Mouse (Mus musculus): Measurements from ENCODE around the gene Pcnx2. TPM values are rescaled to one million over a fixed set of nuclear protein-coding genes. Genes with fewer than 3 reads are reported as not detected.

The Pcnx2 gene
- polyA plus RNA-seq, 1 experiment from 2014 or later: 2.1 TPM

DNA sequence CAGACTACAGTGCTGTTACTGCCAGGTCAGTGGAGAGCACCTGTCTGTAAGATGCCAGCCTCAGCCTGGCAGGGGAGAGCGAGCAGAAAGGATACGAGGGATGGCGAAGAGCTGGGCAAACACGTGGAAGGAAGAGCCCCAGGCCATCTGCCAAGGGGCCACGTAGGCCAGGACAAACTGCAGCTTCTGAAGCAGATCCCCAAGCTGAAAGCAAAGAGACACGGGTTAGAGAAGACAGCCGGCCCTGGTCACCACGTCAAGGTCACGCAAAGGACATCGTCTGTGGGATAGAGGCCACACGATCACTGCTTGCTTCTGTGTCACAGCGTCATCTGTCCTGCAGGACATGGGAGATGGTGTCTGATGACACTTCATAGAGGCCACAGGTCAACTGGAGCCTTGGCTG lies 90.2 kb downstream of the Pcnx2 start:
- WGBS: 92% methylated on average over 12 of the region's 12 CpGs
- no peak for ATAC-seq
- Histone ChIP-seq H3K4me2 (no peak overlapping the region), H3K4me1 (no peaks in the 10 kb centered on the region), H3K9me3 (replicated peaks) (no peaks in the 10 kb centered on the region), H3K4me3 (no peak overlapping the region), H3K9ac (no peak overlapping the region), H3K27ac (no peak overlapping the region), H3K27me3 (no peaks in the 10 kb centered on the region), H3K36me3 (ENCODE audit: poor library complexity, severe bottlenecking) (no peaks in the 10 kb centered on the region; the same call in 1 of the 2 replicates)

GRCm38 (mm10) chr8:125806459-125806858 lies 91.7 kb downstream of the Pcnx2 start:
- WGBS: 78% methylated on average over 12 of the region's 12 CpGs
- ATAC-seq: no peak

GRCm38 (mm10) chr8:125796970-125797369 lies 101.1 kb downstream of the Pcnx2 start:
- Histone ChIP-seq H3K4me1 (no peaks in the 10 kb centered on the region), H3K9me3 (replicated peaks) (no peaks in the 10 kb centered on the region), H3K27me3 (no peaks in the 10 kb centered on the region), H3K4me2 (no peak overlapping the region), H3K36me3 (ENCODE audit: poor library complexity, severe bottlenecking) (no peaks in the 10 kb centered on the region), H3K9ac (no peak overlapping the region), H3K27ac (no peak overlapping the region), H3K4me3 (no peak overlapping the region)
- no peak for ATAC-seq
- WGBS: 85% methylated on average over 2 of the region's 2 CpGs

More at GRCm38 (mm10) chr8:125806459-125806858, 91.7 kb downstream of the Pcnx2 start:
- Histone ChIP-seq H3K27me3 (no peaks in the 10 kb centered on the region), H3K27ac (no peak overlapping the region), H3K36me3 (ENCODE audit: poor library complexity, severe bottlenecking) (no peaks in the 10 kb centered on the region; the same call in 1 of the 2 replicates), H3K4me2 (no peak overlapping the region), H3K4me1 (no peaks in the 10 kb centered on the region), H3K9ac (no peak overlapping the region), H3K9me3 (replicated peaks) (no peaks in the 10 kb centered on the region), H3K4me3 (no peak overlapping the region)

DNA sequence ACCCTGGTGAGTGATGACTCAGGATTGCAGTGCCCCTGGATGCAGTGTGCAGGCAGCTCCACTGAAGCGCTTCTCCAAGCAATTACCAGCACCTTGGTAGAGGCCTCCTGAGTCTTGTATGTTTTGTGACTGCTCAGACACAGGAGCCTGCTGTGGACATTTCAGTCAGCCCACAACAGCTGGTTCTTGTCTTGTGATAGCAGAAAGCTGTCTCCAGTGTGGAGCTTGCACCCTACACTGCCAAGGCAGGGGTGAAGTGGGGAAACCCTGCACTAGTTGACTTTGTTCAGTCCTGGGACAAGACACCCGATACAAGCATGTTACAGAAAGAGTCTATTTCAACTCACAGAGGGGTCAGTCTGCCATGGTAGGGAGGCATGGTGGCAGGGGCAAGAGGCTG lies 102.8 kb downstream of the Pcnx2 start:
- H3K4me2 ChIP-seq: no peak overlapping the region
- WGBS: 92% methylated on average over 2 of the region's 2 CpGs
- ATAC-seq: no peak
- no peak overlapping the region for H3K27ac ChIP-seq
- no peak overlapping the region for H3K4me3 ChIP-seq
- H3K36me3 ChIP-seq (ENCODE audit: poor library complexity, severe bottlenecking): no peaks in the 10 kb centered on the region
- no peaks in the 10 kb centered on the region for H3K27me3 ChIP-seq
- no peaks in the 10 kb centered on the region for H3K9me3 ChIP-seq (replicated peaks)
- H3K9ac ChIP-seq: no peak overlapping the region
- H3K4me1 ChIP-seq: no peaks in the 10 kb centered on the region

DNA sequence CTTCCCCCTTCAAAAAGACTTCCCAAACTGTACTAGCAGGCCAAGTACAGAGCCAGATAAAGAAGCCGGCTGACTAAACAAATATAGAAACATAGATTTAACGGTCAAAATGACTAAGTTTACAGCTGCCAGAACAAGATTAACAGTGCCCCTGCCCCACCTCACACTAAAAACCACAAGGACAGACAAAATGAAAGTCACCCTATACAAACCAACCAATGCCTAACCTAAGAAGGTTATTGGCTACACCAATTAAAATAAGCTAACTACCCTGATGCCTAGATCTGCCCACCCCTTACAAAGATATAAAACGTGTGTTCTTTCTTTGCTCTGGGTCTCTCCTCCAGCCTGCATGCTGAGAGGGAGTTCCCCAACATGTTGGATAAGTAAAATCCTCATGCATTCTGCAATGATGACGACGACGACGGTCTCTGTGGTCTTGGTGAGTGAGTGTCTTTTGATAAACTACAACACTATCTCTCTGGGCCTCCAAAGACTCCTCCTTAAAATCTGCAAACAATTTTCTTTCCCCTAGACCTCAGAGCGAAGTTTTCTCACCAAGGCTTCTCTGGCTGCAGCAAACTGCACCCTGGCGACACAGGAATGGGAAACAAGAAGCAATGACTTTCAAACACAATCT lies 105.2 kb downstream of the Pcnx2 start:
- Histone ChIP-seq H3K4me2 (no peak overlapping the region), H3K27me3 (no peaks in the 10 kb centered on the region), H3K9ac (no peak overlapping the region), H3K4me1 (no peaks in the 10 kb centered on the region), H3K27ac (no peak overlapping the region), H3K4me3 (no peak overlapping the region), H3K36me3 (ENCODE audit: poor library complexity, severe bottlenecking) (no peaks in the 10 kb centered on the region), H3K9me3 (replicated peaks) (no peaks in the 10 kb centered on the region)
- no peak for ATAC-seq
- WGBS: 79% methylated on average over 9 of the region's 9 CpGs

DNA sequence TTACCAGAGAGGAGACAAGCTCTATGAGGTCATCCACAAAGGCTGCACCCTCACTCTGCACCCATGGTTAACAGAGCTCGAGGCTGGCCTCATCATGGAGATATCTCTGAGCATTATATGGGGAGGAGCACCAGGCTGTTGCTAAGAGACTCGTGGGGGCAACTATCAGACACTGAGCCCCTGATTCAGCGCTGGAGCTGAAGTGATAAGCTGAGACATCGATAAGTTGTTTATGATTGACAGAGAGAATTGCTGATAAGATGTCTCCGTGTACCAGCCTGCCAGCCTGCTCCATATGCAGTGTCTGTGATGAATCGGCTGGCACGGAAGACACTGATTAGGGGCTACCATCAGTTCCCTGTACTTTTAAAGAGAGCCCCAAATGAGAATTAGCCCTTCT lies 111.2 kb downstream of the Pcnx2 start:
- H3K9me3 ChIP-seq (replicated peaks): no peaks in the 10 kb centered on the region
- H3K36me3 ChIP-seq (ENCODE audit: poor library complexity, severe bottlenecking): no peaks in the 10 kb centered on the region
- H3K27me3 ChIP-seq: no peaks in the 10 kb centered on the region
- no peak overlapping the region for H3K4me3 ChIP-seq
- no peaks in the 10 kb centered on the region for H3K4me1 ChIP-seq
- H3K9ac ChIP-seq: no peak overlapping the region
- 83% methylated on average over 7 of the region's 7 CpGs for WGBS
- H3K4me2 ChIP-seq: no peak overlapping the region
- no peak overlapping the region for H3K27ac ChIP-seq
- ATAC-seq: no peak

DNA sequence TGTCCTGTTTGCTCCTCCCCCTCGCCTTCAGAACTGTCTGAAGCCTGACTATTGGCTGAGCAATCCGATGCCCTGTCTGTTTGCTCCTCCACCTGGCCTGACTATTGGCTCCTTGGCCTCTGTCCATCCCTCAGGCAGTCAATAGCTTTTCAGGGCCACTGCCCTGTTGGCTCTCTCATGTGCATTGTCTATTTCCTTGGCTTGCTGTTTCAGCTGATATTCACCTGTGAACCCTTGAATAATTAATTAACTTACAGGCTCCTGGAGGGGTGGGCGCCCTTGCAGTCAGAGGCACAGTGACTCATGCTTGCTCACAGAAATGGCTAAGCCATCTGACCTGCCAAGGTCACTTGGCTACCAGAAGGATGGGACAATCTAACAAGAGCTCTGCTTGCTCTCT lies 116.0 kb downstream of the Pcnx2 start:
- H3K9me3 ChIP-seq (replicated peaks): no peaks in the 10 kb centered on the region
- no peaks in the 10 kb centered on the region for H3K4me1 ChIP-seq
- no peaks in the 10 kb centered on the region for H3K36me3 ChIP-seq (ENCODE audit: poor library complexity, severe bottlenecking)
- H3K4me3 ChIP-seq: no peak overlapping the region
- 51% methylated on average over 3 of the region's 3 CpGs for WGBS
- H3K4me2 ChIP-seq: no peak overlapping the region
- H3K27me3 ChIP-seq: no peaks in the 10 kb centered on the region
- no peak overlapping the region for H3K27ac ChIP-seq
- ATAC-seq: no peak
- H3K9ac ChIP-seq: no peak overlapping the region

GRCm38 (mm10) chr8:125779656-125780055 lies 118.5 kb downstream of the Pcnx2 start:
- no peak overlapping the region for H3K4me3 ChIP-seq
- H3K27ac ChIP-seq: no peak overlapping the region
- H3K9me3 ChIP-seq (replicated peaks): no peaks in the 10 kb centered on the region
- no peaks in the 10 kb centered on the region for H3K27me3 ChIP-seq
- no peak for ATAC-seq
- no peaks in the 10 kb centered on the region for H3K4me1 ChIP-seq
- H3K36me3 ChIP-seq (ENCODE audit: poor library complexity, severe bottlenecking): no peaks in the 10 kb centered on the region
- 88% methylated on average over 8 of the region's 8 CpGs for WGBS
- no peak overlapping the region for H3K4me2 ChIP-seq
- no peak overlapping the region for H3K9ac ChIP-seq

DNA sequence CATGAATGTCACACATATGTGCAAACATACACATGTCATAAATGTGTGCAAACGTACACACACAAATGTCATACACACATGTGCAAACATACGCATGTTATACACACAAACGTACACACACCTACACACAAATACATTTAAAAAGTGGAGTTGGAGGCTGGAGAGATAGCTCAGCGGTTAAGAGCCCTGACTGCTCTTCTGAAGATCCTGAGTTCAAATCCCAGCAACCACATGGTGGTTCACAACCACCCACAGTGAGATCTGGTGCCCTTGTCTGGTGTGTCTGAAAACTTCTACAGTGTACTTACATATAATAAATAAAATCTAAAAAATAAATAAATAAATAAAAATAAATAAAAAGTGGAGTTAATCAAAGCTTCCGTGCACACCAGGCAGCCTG lies 119.2 kb downstream of the Pcnx2 start:
- Histone ChIP-seq H3K4me1 (no peaks in the 10 kb centered on the region), H3K4me2 (no peak overlapping the region), H3K9ac (no peak overlapping the region), H3K36me3 (ENCODE audit: poor library complexity, severe bottlenecking) (no peaks in the 10 kb centered on the region), H3K9me3 (replicated peaks) (no peaks in the 10 kb centered on the region), H3K27me3 (no peaks in the 10 kb centered on the region), H3K27ac (no peak overlapping the region), H3K4me3 (no peak overlapping the region)
- no peak for ATAC-seq
- 93% methylated on average over 5 of the region's 5 CpGs for WGBS

- Histone ChIP-seq H3K9me3 (replicated peaks) (no peaks in the 10 kb centered on the region), H3K4me3 (no peak overlapping the region), H3K4me1 (no peaks in the 10 kb centered on the region), H3K36me3 (ENCODE audit: poor library complexity, severe bottlenecking) (no peaks in the 10 kb centered on the region), H3K27ac (no peak overlapping the region), H3K27me3 (no peaks in the 10 kb centered on the region), H3K9ac (no peak overlapping the region), H3K4me2 (no peak overlapping the region)
- ATAC-seq: no peak
- 81% methylated on average over 12 of the region's 12 CpGs for whole genome bisulfite sequencing
These were observed 120.5 kb downstream of the Pcnx2 start for GRCm38 (mm10) chr8:125777478-125778164.

- WGBS: 87% methylated on average over 6 of the region's 6 CpGs
- Histone ChIP-seq H3K27me3 (no peaks in the 10 kb centered on the region), H3K4me1 (no peaks in the 10 kb centered on the region), H3K4me2 (no peak overlapping the region), H3K4me3 (no peak overlapping the region), H3K9me3 (replicated peaks) (no peaks in the 10 kb centered on the region), H3K9ac (no peak overlapping the region), H3K27ac (no peak overlapping the region), H3K36me3 (ENCODE audit: poor library complexity, severe bottlenecking) (no peaks in the 10 kb centered on the region)
- ATAC-seq: no peak
These were observed 121.3 kb downstream of the Pcnx2 start for GRCm38 (mm10) chr8:125776800-125777199.

DNA sequence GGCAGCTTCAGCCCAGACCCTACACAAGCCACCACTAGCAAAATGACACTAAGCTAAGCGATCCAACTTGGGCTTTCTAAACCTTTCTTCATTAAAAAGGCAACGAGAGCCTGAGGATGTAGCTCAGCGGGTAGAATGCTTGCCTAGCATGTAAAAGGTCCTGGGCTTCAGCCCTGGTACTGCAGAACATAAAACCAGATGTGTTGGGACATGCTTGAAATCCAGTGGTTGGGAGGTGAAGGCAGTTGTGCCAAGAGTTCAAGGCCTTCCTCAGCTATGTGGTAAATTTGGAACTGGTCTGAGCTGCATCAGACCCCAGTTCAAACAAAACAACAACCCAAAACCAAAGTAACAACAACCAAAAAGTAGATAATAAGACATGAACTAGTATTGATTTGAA lies 121.8 kb downstream of the Pcnx2 start:
- no peak overlapping the region for H3K9ac ChIP-seq

GRCm38 (mm10) chr8:125775031-125775430 lies 123.1 kb downstream of the Pcnx2 start:
- Histone ChIP-seq H3K27me3 (no peaks in the 10 kb centered on the region), H3K4me2 (no peak overlapping the region), H3K4me3 (no peak overlapping the region), H3K27ac (no peak overlapping the region), H3K36me3 (ENCODE audit: poor library complexity, severe bottlenecking) (no peaks in the 10 kb centered on the region), H3K4me1 (no peaks in the 10 kb centered on the region), H3K9me3 (replicated peaks) (no peaks in the 10 kb centered on the region), H3K9ac (no peak overlapping the region)
- no peak for ATAC-seq
- 66% methylated on average over 3 of the region's 3 CpGs for WGBS

More for the DNA sequence above, 121.8 kb downstream of the Pcnx2 start:
- WGBS: 96% methylated on average over 3 of the region's 3 CpGs
- no peaks in the 10 kb centered on the region for H3K9me3 ChIP-seq (replicated peaks)
- no peaks in the 10 kb centered on the region for H3K4me1 ChIP-seq
- H3K27me3 ChIP-seq: no peaks in the 10 kb centered on the region
- no peaks in the 10 kb centered on the region for H3K36me3 ChIP-seq (ENCODE audit: poor library complexity, severe bottlenecking)
- no peak overlapping the region for H3K27ac ChIP-seq
- no peak overlapping the region for H3K4me3 ChIP-seq
- no peak for ATAC-seq
- H3K4me2 ChIP-seq: no peak overlapping the region

Measured in forebrain, embryonic 13.5 days (tissue).